Mouse (Mus musculus) midbrain, embryonic 15.5 days (tissue): ENCODE results near the gene Tbc1d30. TPM values are rescaled to one million over a fixed set of nuclear protein-coding genes. Genes with fewer than 3 reads are reported as not detected.
A peak's percentile ranks its signal among the peaks of the same experiment; 100 is the strongest.
"Not testable (repeated sequence)": the region's sequence is repeated elsewhere in the genome, so short reads cannot be mapped to it uniquely, and the experiment has no call there.

Experiments
- ATAC-seq: fragments of 200-750 bp; cut with Nextera tagmentation; replicated peaks from 2 replicates; pipeline ENCODE4 v1.8.0; 2017; ENCODE audit warnings: moderate TSS enrichment
- H3K27ac ChIP-seq: fragments of 300-500 bp; sonication (generic); 2 replicates; pipeline ENCODE4 v1.5.1; 2015; ENCODE audit warnings: mild to moderate bottlenecking, inconsistent platforms
- H3K27me3 ChIP-seq: fragments of 300-500 bp; sonication (generic); replicated peaks from 2 replicates; pipeline ENCODE4 v1.6.1; 2015; ENCODE audit warnings: inconsistent platforms
- H3K36me3 ChIP-seq: fragments of 300-500 bp; sonication (generic); replicated peaks from 2 replicates; pipeline ENCODE4 v1.6.1; 2015; ENCODE audit warnings: inconsistent platforms
- H3K4me1 ChIP-seq: fragments of 300-500 bp; sonication (generic); 2 replicates; pipeline ENCODE4 v1.6.1; 2015; ENCODE audit warnings: inconsistent platforms
- H3K4me2 ChIP-seq: fragments of 300-500 bp; sonication (generic); 2 replicates; pipeline ENCODE4 v1.6.1; 2015; ENCODE audit warnings: inconsistent platforms, mild to moderate bottlenecking, moderate library complexity
- H3K4me3 ChIP-seq: fragments of 300-500 bp; sonication (generic); 2 replicates; pipeline ENCODE4 v1.5.1; 2015; ENCODE audit warnings: mild to moderate bottlenecking, inconsistent platforms
- H3K9ac ChIP-seq: fragments of 300-500 bp; sonication (generic); 2 replicates; pipeline ENCODE4 v1.6.1; 2015; ENCODE audit warnings: mild to moderate bottlenecking, inconsistent platforms
- H3K9me3 ChIP-seq: fragments of 300-500 bp; sonication (generic); 2 replicates; pipeline ENCODE4 v1.6.1; 2016; ENCODE audit warnings: inconsistent platforms
- WGBS: fragments of 180-500 bp; shearing (Covaris S2); methylation state at CpG from one replicate; pipeline ENCODE4 v1.1.7; 2015; ENCODE audit warnings: mixed read lengths; 5-methylcytosine and 5-hydroxymethylcytosine counted together
- polyA plus RNA-seq: library from polyadenylated mRNA; unstranded; fragments of >200 nt; fragmentation: Nextera tagmentation; extraction: Ambion mirVana; gene quantifications from 2 replicates; pipeline ENCODE4 v1.2.1, GENCODE M21; 2015

Gene Tbc1d30
- polyA plus RNA-seq, 1 experiment from 2014 or later: 14.1 TPM

- Histone ChIP-seq H3K4me1 (peaks cover 16% of the 10 kb centered on the region), H3K9ac (peak overlapping the region; percentile 82; the same call in 1 of the 2 replicates), H3K27ac (no peak overlapping the region), H3K27me3 (no peaks in the 10 kb centered on the region), H3K36me3 (no peaks in the 10 kb centered on the region), H3K4me3 (peak overlapping the region; percentile 86), H3K9me3 (no peaks in the 10 kb centered on the region), H3K4me2 (peak overlapping the region; percentile 77)
- 0 out of 2 replicates have a peak, but pooled peaks have one; percentile 25 for ATAC-seq
- WGBS: 29% methylated on average over 15 of the region's 15 CpGs
Measured at GRCm38 (mm10) chr10:121364306-121364705, 13.2 kb upstream of the Tbc1d30 start.

DNA sequence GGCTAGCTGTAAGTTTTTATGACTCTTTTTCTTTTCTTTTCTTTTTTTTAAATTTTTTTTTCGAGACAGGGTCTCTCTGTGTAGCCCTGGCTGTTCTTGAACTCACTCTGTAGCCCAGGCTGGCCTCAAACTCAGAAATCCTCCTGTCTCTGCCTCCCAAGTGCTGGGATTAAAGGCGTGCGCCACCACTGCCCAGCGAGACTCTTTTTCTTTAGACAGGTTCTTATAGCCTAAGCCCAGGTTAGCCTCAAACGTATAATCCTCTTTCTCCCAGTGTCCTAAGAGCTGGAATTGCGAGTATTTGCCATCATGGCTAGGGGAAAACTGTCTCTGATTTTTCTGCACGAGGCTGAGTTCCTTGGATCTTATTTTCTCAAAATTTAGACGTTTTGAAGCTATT lies 12.1 kb upstream of the Tbc1d30 start:
- WGBS: 85% methylated on average over 8 of the region's 8 CpGs
- no peak for ATAC-seq
- Histone ChIP-seq H3K9me3 (no peaks in the 10 kb centered on the region), H3K9ac (no peak overlapping the region), H3K4me2 (no peak overlapping the region), H3K36me3 (no peaks in the 10 kb centered on the region), H3K4me3 (no peak overlapping the region), H3K4me1 (peaks cover 16% of the 10 kb centered on the region), H3K27me3 (no peaks in the 10 kb centered on the region), H3K27ac (no peak overlapping the region)

- Histone ChIP-seq H3K4me3 (no peak overlapping the region), H3K9me3 (no peaks in the 10 kb centered on the region), H3K36me3 (no peaks in the 10 kb centered on the region), H3K4me2 (no peak overlapping the region), H3K9ac (no peak overlapping the region), H3K27me3 (no peaks in the 10 kb centered on the region), H3K4me1 (0 out of 2 replicates have a peak, but pooled peaks cover 5% of the 10 kb centered on the region), H3K27ac (no peak overlapping the region)
- WGBS: 82% methylated on average over 2 of the region's 2 CpGs
- no peak for ATAC-seq
Measured at GRCm38 (mm10) chr10:121360358-121360757, 9.3 kb upstream of the Tbc1d30 start.

DNA sequence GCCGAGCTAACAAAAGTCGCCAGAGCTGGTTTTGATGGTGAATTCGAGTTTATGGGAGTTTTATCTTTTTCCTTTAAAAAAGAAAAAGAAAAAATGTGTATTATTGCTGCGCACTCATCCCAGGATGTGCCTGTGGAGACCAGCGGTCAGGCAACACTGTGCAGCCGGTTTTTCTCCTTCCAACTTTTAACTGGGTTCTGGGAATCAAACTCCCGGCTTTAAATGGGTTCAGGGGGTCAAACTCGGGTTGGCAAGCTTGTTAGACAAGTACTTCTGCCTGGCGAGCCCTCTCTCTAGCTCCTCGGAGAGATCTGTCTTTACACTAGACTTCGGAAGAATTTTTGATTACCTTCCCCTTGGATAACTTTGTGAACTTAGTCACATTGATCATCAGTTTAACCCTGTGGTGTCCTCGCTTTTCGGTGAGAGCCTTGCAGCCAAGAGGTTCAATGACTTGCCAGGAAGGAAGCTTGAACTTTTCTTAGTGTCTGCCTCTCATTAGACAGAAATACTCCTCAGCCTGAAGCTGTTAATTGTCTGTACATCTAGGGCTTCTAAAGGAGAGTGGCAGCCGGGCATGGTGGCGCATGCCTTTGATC lies 713 bp upstream of the Tbc1d30 start:
- 42% methylated on average over 15 of the region's 15 CpGs for WGBS

GRCm38 (mm10) chr10:121350357-121351065 lies 567 bp downstream of the Tbc1d30 start:
- ATAC-seq: peak; percentile 52
- H3K9ac ChIP-seq: 0 out of 2 replicates have a peak overlapping the region, but pooled peaks have one; percentile 2

More for the DNA sequence above, 713 bp upstream of the Tbc1d30 start:
- H3K9me3 ChIP-seq: no peaks in the 10 kb centered on the region
- peaks cover 30% of the 10 kb centered on the region for H3K27me3 ChIP-seq
- peak overlapping the region; percentile 90 for H3K4me2 ChIP-seq
- peaks cover 16% of the 10 kb centered on the region for H3K4me1 ChIP-seq
- H3K4me3 ChIP-seq: peak overlapping the region; percentile 44; the same call in 1 of the 2 replicates
- no peak overlapping the region for H3K27ac ChIP-seq
- no peak overlapping the region for H3K9ac ChIP-seq
- H3K36me3 ChIP-seq: no peaks in the 10 kb centered on the region
- no peak for ATAC-seq

GRCm38 (mm10) chr10:121349244-121349643 lies 1.8 kb downstream of the Tbc1d30 start:
- H3K4me1 ChIP-seq: peaks cover 16% of the 10 kb centered on the region
- H3K4me3 ChIP-seq: no peak overlapping the region
- WGBS: 51% methylated on average over 5 of the region's 5 CpGs

More at GRCm38 (mm10) chr10:121350357-121351065, 567 bp downstream of the Tbc1d30 start:
- Histone ChIP-seq H3K9me3 (no peaks in the 10 kb centered on the region), H3K27ac (no peak overlapping the region), H3K36me3 (no peaks in the 10 kb centered on the region), H3K27me3 (peaks cover 30% of the 10 kb centered on the region), H3K4me1 (peaks cover 16% of the 10 kb centered on the region), H3K4me3 (peak overlapping the region; percentile 44), H3K4me2 (peak overlapping the region; percentile 90)
- WGBS: 2% methylated on average over 35 of the region's 35 CpGs

DNA sequence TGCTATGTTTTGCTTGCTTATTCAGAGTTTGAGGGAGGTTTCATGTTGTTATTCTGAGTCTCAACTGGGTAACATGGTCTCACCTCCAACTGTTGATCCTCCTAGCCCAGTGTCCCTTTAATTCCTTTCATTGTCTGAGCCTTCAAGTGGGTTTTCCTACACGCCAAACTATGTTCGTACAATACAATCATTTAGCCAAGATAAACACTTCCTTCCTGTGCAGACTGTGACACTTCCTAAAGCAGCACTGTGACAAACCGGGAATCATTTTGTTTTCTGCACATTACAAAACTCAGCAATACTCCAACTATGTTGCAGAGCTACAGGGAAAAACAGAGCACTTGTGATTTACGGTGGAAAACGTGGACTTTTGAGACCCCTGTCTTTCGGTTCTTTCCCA lies 7.2 kb downstream of the Tbc1d30 start:
- Histone ChIP-seq H3K27ac (no peak overlapping the region), H3K4me2 (no peak overlapping the region), H3K4me3 (no peak overlapping the region), H3K9me3 (no peaks in the 10 kb centered on the region), H3K36me3 (no peaks in the 10 kb centered on the region), H3K9ac (no peak overlapping the region), H3K4me1 (peaks cover 12% of the 10 kb centered on the region), H3K27me3 (no peaks in the 10 kb centered on the region)
- no peak for ATAC-seq
- 75% methylated on average over 6 of the region's 6 CpGs for WGBS

More at GRCm38 (mm10) chr10:121349244-121349643, 1.8 kb downstream of the Tbc1d30 start:
- Histone ChIP-seq H3K9ac (no peak overlapping the region), H3K27me3 (peaks cover 30% of the 10 kb centered on the region), H3K27ac (no peak overlapping the region), H3K9me3 (no peaks in the 10 kb centered on the region), H3K36me3 (no peaks in the 10 kb centered on the region), H3K4me2 (no peak overlapping the region)
- ATAC-seq: no peak

DNA sequence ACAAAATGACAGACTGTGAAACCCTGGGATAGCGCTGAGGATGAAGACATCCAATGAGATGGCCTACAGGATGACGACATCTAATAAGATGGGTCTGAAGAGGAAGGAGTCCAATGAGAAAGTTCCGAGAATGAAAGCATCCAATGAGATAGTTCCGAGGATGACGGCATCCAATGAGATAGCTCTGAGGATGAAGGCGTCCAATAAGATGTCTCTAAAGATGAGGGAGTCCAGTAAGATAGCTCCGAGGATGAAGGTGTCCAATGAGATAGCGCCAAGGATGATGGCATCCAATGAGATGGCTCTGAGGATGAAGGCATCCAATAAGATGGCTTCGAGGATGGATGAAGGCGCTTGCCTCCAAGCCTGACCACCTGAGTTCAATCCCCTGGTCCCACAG lies 8.8 kb downstream of the Tbc1d30 start:
- Histone ChIP-seq H3K27ac (no peak overlapping the region), H3K4me3 (no peak overlapping the region), H3K4me2 (no peak overlapping the region), H3K9me3 (no peaks in the 10 kb centered on the region), H3K36me3 (no peaks in the 10 kb centered on the region), H3K9ac (no peak overlapping the region), H3K4me1 (peaks cover 12% of the 10 kb centered on the region), H3K27me3 (no peaks in the 10 kb centered on the region)
- no peak for ATAC-seq
- WGBS: 97% methylated on average over 10 of the region's 10 CpGs

- Histone ChIP-seq H3K27me3 (no peaks in the 10 kb centered on the region), H3K4me2 (no peak overlapping the region), H3K9ac (no peak overlapping the region), H3K27ac (no peak overlapping the region), H3K4me3 (no peak overlapping the region), H3K36me3 (no peaks in the 10 kb centered on the region), H3K4me1 (peaks cover 12% of the 10 kb centered on the region), H3K9me3 (no peaks in the 10 kb centered on the region)
- ATAC-seq: peak; percentile 80
- 54% methylated on average over 11 of the region's 11 CpGs for WGBS
Measured at GRCm38 (mm10) chr10:121340754-121341593, 10.1 kb downstream of the Tbc1d30 start.

DNA sequence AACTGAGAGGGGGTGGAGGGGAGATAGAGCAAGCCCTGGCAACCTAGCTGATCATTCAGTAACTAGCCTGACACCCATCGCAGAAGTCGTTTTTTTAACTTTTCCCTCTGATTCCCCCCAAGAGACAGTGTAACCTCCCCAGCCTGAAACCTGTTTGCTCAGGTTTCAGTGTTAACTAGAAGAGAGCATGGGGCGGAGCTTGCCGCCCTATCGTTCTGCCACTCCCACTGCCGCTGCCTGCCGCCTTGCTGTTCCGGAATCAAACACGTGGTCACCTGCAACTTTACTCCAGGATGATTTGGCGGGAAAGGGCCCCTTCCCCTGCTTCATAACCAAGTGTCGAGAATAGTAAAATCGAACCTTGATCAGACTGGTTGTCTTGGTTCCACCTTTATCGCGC lies 14.5 kb downstream of the Tbc1d30 start:
- H3K4me2 ChIP-seq, H3K27me3 ChIP-seq, ATAC-seq, H3K9me3 ChIP-seq, H3K36me3 ChIP-seq, H3K4me3 ChIP-seq, H3K27ac ChIP-seq, H3K9ac ChIP-seq: not testable (repeated sequence)
- H3K4me1 ChIP-seq: peaks cover 12% of the 10 kb centered on the region
- 83% methylated on average over 14 of the region's 14 CpGs for WGBS

DNA sequence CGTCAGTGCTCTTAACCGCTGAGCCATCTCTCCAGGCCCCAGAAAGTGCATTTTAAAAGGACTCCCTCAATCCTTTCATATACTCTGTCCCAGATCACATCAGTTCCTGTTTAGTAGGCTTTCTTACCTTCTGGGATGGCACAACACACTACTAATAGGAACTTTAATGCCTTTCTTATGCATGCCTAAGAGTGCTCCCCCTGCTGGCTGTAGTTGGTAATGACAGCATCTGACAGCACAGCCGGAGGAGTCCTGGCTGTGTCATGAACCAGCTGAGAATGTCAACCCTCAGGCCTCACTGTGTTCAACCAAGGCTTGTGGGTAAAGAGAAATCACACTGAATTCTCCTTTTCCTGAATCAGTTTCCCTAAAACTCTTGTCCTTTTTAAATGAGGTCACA lies 16.5 kb downstream of the Tbc1d30 start:
- Histone ChIP-seq H3K9me3 (no peaks in the 10 kb centered on the region), H3K9ac (no peak overlapping the region), H3K4me1 (no peaks in the 10 kb centered on the region), H3K4me2 (no peak overlapping the region), H3K27me3 (no peaks in the 10 kb centered on the region), H3K36me3 (no peaks in the 10 kb centered on the region), H3K4me3 (no peak overlapping the region), H3K27ac (no peak overlapping the region)
- 81% methylated on average over 3 of the region's 3 CpGs for whole genome bisulfite sequencing
- no peak for ATAC-seq

- Histone ChIP-seq H3K9me3 (no peaks in the 10 kb centered on the region), H3K4me1 (no peaks in the 10 kb centered on the region), H3K4me2 (no peak overlapping the region), H3K9ac (no peak overlapping the region), H3K4me3 (no peak overlapping the region), H3K27me3 (no peaks in the 10 kb centered on the region), H3K27ac (no peak overlapping the region), H3K36me3 (no peaks in the 10 kb centered on the region)
- no peak for ATAC-seq
- 12% methylated on average over 7 of the region's 7 CpGs for WGBS
Measured at GRCm38 (mm10) chr10:121330940-121331339, 20.1 kb downstream of the Tbc1d30 start.
